Mouse (Mus musculus): ENCODE results near the gene Rasal3.

DNA sequence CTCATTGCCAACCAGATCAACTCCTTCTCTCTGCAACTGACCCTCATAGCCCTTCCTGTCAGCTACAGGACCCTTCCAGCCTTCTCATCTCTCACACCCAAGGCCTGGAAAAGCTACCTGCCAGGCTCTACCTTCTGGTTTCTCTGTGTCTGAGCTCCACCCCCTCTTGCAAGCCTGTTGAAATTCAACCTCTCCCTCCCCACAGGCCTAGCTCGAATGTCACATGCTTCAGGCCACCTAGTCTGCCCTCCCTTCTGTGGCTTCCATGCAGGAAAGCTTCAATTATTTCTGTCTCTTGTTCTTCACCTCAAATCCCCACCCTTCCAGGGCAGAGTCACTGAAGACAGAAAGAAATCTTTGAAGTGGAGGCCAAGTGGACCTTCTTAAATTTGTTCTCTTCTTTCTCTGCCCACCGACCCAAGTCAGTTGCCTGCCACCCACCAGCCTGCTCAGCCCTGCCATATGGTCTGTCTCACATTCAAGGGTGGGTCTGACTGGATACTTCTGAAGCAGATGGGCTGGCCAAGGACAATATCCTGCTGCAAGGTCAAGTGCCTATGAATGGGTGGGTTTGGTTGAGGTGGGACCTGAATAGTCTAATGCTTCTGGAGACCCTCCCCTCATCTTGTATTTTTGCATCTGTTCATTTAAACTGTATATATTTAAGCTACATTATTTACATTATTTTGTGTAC lies 47.6 kb upstream of the Rasal3 start:
- TF ChIP-seq POLR2A (IDR thresholded peaks at IDR 0.05; ENCODE audit: control insufficient read depth, low read depth, low read length) (no peak), CTCF (IDR thresholded peaks at IDR 0.05; ENCODE audit: control insufficient read depth, insufficient read depth, insufficient replicate concordance, low read depth, low read length) (no peak)
